Mouse (Mus musculus) lung, embryonic 16.5 days (tissue): ENCODE data around the gene T2. TPM values are rescaled to one million over a fixed set of nuclear protein-coding genes. Genes with fewer than 3 reads are reported as not detected.
A peak's percentile ranks its signal among the peaks of the same experiment; 100 is the strongest.
"Not testable (repeated sequence)": the region's sequence is repeated elsewhere in the genome, so short reads cannot be mapped to it uniquely, and the experiment has no call there.

Source experiments
- ATAC-seq: fragments of 200-750 bp; cut with Nextera tagmentation; 2 replicates; pipeline ENCODE4 v1.8.0; 2017; ENCODE audit warnings: low read depth, mild to moderate bottlenecking, moderate library complexity
- H3K27ac ChIP-seq: fragments of 300-500 bp; sonication (generic); 2 replicates; pipeline ENCODE4 v1.5.1; 2014; ENCODE audit warnings: mild to moderate bottlenecking, control low read depth, low read length
- H3K27me3 ChIP-seq: fragments of 300-500 bp; sonication (generic); 2 replicates; pipeline ENCODE4 v1.6.1; 2014; ENCODE audit warnings: low read depth, low read length, mixed read lengths; ENCODE audit not compliant: control insufficient read depth, insufficient read depth
- H3K36me3 ChIP-seq: fragments of 300-500 bp; sonication (generic); 2 replicates; pipeline ENCODE4 v1.6.1; 2014; ENCODE audit warnings: low read length; ENCODE audit not compliant: control insufficient read depth, insufficient read depth
- H3K4me1 ChIP-seq: fragments of 300-500 bp; sonication (generic); replicated peaks from 2 replicates; pipeline ENCODE4 v1.6.1; 2014; ENCODE audit warnings: low read length, mixed read lengths; ENCODE audit not compliant: control insufficient read depth, insufficient read depth
- H3K4me2 ChIP-seq: fragments of 300-500 bp; sonication (generic); 2 replicates; pipeline ENCODE4 v1.6.1; 2014; ENCODE audit warnings: low read depth, low read length, control low read depth
- H3K4me3 ChIP-seq: fragments of 300-500 bp; sonication (generic); 2 replicates; pipeline ENCODE4 v1.5.1; 2014; ENCODE audit warnings: mild to moderate bottlenecking, low read length, control low read depth
- H3K9ac ChIP-seq: fragments of 300-500 bp; sonication (generic); 2 replicates; pipeline ENCODE4 v1.6.1; 2014; ENCODE audit warnings: low read length, control low read depth
- H3K9me3 ChIP-seq: fragments of 300-500 bp; sonication (generic); 2 replicates; pipeline ENCODE4 v1.6.1; 2016; ENCODE audit warnings: low read length; ENCODE audit not compliant: control insufficient read depth
- WGBS: fragments of 180-500 bp; shearing (Covaris S2); extraction: QIAGEN DNeasy Blood & Tissue Kit; methylation state at CpG from one replicate; pipeline ENCODE4 v1.1.7; 2014; 5-methylcytosine and 5-hydroxymethylcytosine counted together
- polyA plus RNA-seq: library from polyadenylated mRNA; unstranded; fragments of >200 nt; fragmentation: Nextera tagmentation; extraction: Ambion mirVana; gene quantifications from 2 replicates; pipeline ENCODE4 v1.2.1, GENCODE M21; 2015

The T2 gene
- 0.62 and 0.73 TPM in 2 replicates for polyA plus RNA-seq

GRCm38 (mm10) chr17:8355692-8356091 is at the start of gene T2:
TSS of gene T2 (plus strand) at chr17:8355992.
- 78% methylated on average over 6 of the region's 6 CpGs for WGBS

GRCm38 (mm10) chr17:8310838-8311614 is 44.8 kb upstream of the T2 start, which contains the start of gene Sft2d1:
TSS of gene Sft2d1 (plus strand) at chr17:8311102.
- Histone ChIP-seq H3K36me3 (no peaks in the 10 kb centered on the region; the same call in 1 of the 2 replicates), H3K9ac (peak within 1 kb of the TSS; percentile 82), H3K4me1 (peaks cover 9% of the 10 kb centered on the region), H3K4me2 (peak within 1 kb of the TSS; percentile 76), H3K9me3 (no peaks in the 10 kb centered on the region), H3K27me3 (no peaks in the 10 kb centered on the region), H3K27ac (peak within 1 kb of the TSS; percentile 68), H3K4me3 (peak within 1 kb of the TSS; percentile 82)
- peak; percentile 98 for ATAC-seq
- WGBS: under 1% methylated on average over 49 of the region's 54 CpGs

More at GRCm38 (mm10) chr17:8355692-8356091, at the start of gene T2:
- H3K9ac ChIP-seq: no peak within 1 kb of the TSS
- H3K4me1 ChIP-seq: no peaks in the 10 kb centered on the region
- H3K36me3 ChIP-seq: no peaks in the 10 kb centered on the region
- no peak within 1 kb of the TSS for H3K27ac ChIP-seq
- no peaks in the 10 kb centered on the region for H3K9me3 ChIP-seq
- ATAC-seq: no peak
- H3K4me2 ChIP-seq: no peak within 1 kb of the TSS
- H3K4me3 ChIP-seq: no peak within 1 kb of the TSS
- H3K27me3 ChIP-seq: no peaks in the 10 kb centered on the region

- H3K36me3 ChIP-seq: no peaks in the 10 kb centered on the region; the same call in 1 of the 2 replicates
- H3K4me1 ChIP-seq: peaks cover 9% of the 10 kb centered on the region
- no peak for ATAC-seq
- peak overlapping the region; percentile 65 for H3K4me2 ChIP-seq
- no peak overlapping the region for H3K27ac ChIP-seq
- WGBS: 35% methylated on average over 3 of the region's 3 CpGs
- H3K4me3 ChIP-seq: peak overlapping the region; percentile 82
- H3K9me3 ChIP-seq: no peaks in the 10 kb centered on the region
- H3K27me3 ChIP-seq: no peaks in the 10 kb centered on the region
- peak overlapping the region; percentile 82 for H3K9ac ChIP-seq
Observed at GRCm38 (mm10) chr17:8311751-8312150, 44.0 kb upstream of the T2 start.

GRCm38 (mm10) chr17:8313976-8314375 is 41.8 kb upstream of the T2 start:
- ATAC-seq: no peak
- Histone ChIP-seq H3K27ac (no peak overlapping the region), H3K9ac (no peak overlapping the region), H3K36me3 (no peaks in the 10 kb centered on the region; the same call in 1 of the 2 replicates), H3K9me3 (no peaks in the 10 kb centered on the region), H3K4me1 (peaks cover 9% of the 10 kb centered on the region), H3K4me2 (no peak overlapping the region), H3K27me3 (no peaks in the 10 kb centered on the region), H3K4me3 (no peak overlapping the region)
- WGBS: 85% methylated on average over 3 of the region's 3 CpGs

- ATAC-seq: 0 out of 2 replicates have a peak, but pooled peaks have one; percentile 7
- Histone ChIP-seq H3K27me3 (no peaks in the 10 kb centered on the region), H3K9me3 (no peaks in the 10 kb centered on the region), H3K4me1 (peaks cover 9% of the 10 kb centered on the region), H3K4me3 (no peak overlapping the region), H3K27ac (no peak overlapping the region), H3K36me3 (no peaks in the 10 kb centered on the region; the same call in 1 of the 2 replicates), H3K4me2 (no peak overlapping the region), H3K9ac (no peak overlapping the region)
- WGBS: 50% methylated on average over 1 of the region's 1 CpGs
Observed at GRCm38 (mm10) chr17:8316251-8316650, 39.5 kb upstream of the T2 start.

GRCm38 (mm10) chr17:8326877-8327276 is 28.9 kb upstream of the T2 start:
- 84% methylated on average over 9 of the region's 11 CpGs for WGBS
- H3K9ac ChIP-seq, H3K27me3 ChIP-seq, H3K4me2 ChIP-seq, H3K4me3 ChIP-seq, H3K27ac ChIP-seq, H3K9me3 ChIP-seq, H3K36me3 ChIP-seq, H3K4me1 ChIP-seq, ATAC-seq: not testable (repeated sequence)

- Histone ChIP-seq H3K9me3 (no peaks in the 10 kb centered on the region), H3K27ac (no peak overlapping the region), H3K36me3 (peaks cover 9% of the 10 kb centered on the region), H3K4me3 (no peak overlapping the region), H3K4me1 (no peaks in the 10 kb centered on the region), H3K27me3 (no peaks in the 10 kb centered on the region), H3K9ac (no peak overlapping the region), H3K4me2 (no peak overlapping the region)
- no peak for ATAC-seq
- 68% methylated on average over 7 of the region's 7 CpGs for WGBS
Observed at GRCm38 (mm10) chr17:8328511-8329174, 27.1 kb upstream of the T2 start.

GRCm38 (mm10) chr17:8330602-8331001 is 25.2 kb upstream of the T2 start:
- no peaks in the 10 kb centered on the region for H3K9me3 ChIP-seq
- 68% methylated on average over 5 of the region's 5 CpGs for WGBS
- H3K4me2 ChIP-seq: no peak overlapping the region
- peaks cover 6% of the 10 kb centered on the region for H3K36me3 ChIP-seq
- H3K4me1 ChIP-seq: no peaks in the 10 kb centered on the region
- ATAC-seq: peak; percentile 61; the same call in 1 of the 2 replicates
- H3K27me3 ChIP-seq: no peaks in the 10 kb centered on the region
- no peak overlapping the region for H3K27ac ChIP-seq
- H3K9ac ChIP-seq: no peak overlapping the region
- no peak overlapping the region for H3K4me3 ChIP-seq

- not testable (repeated sequence) for H3K36me3 ChIP-seq, ATAC-seq, H3K27ac ChIP-seq, H3K4me3 ChIP-seq, H3K9me3 ChIP-seq, H3K4me2 ChIP-seq, H3K9ac ChIP-seq
- no CpG with 5 or more reads among the region's 5 CpGs for WGBS
- peaks cover 20% of the 10 kb centered on the region for H3K4me1 ChIP-seq
- peaks cover 28% of the 10 kb centered on the region for H3K27me3 ChIP-seq
Observed at GRCm38 (mm10) chr17:8337159-8337558, 18.6 kb upstream of the T2 start, which contains the start of gene Prr18. TSS of gene Prr18 (plus strand) at chr17:8337459.
